Mouse (Mus musculus) olfactory bulb, adult 2 months (tissue): ENCODE measurements around the gene Myl3. TPM values are rescaled to one million over a fixed set of nuclear protein-coding genes. Genes with fewer than 3 reads are reported as not detected.

ENCODE experiments used
- H3K27ac ChIP-seq: fragments of 200-500 bp; 2 replicates; pipeline ENCODE4 v1.5.1; 2012; ENCODE audit warnings: low read depth, low read length; ENCODE audit not compliant: insufficient read depth
- H3K4me1 ChIP-seq: fragments of 200-500 bp; 2 replicates; pipeline ENCODE4 v1.6.1; 2012; ENCODE audit warnings: low read length; ENCODE audit not compliant: control insufficient read depth, insufficient read depth
- H3K4me3 ChIP-seq: fragments of 200-500 bp; 2 replicates; pipeline ENCODE4 v1.5.1; 2012; ENCODE audit warnings: mild to moderate bottlenecking, low read depth, low read length, moderate library complexity; ENCODE audit not compliant: insufficient read depth
- CTCF ChIP-seq: fragments of 200-500 bp; IDR thresholded peaks from 2 replicates; pipeline ENCODE4 v1.5.1; 2012; ENCODE audit warnings: low read depth, mild to moderate bottlenecking, low read length, moderate library complexity; ENCODE audit not compliant: insufficient read depth
- POLR2A ChIP-seq: fragments of 200-500 bp; IDR thresholded peaks from 2 replicates; pipeline ENCODE4 v1.6.1; 2012; ENCODE audit warnings: mild to moderate bottlenecking, low read depth, low read length, moderate library complexity; ENCODE audit not compliant: insufficient read depth
- WGBS: fragments of 180-500 bp; shearing (Covaris S2); methylation state at CpG from one replicate; pipeline ENCODE4 v1.1.7; 2018; 5-methylcytosine and 5-hydroxymethylcytosine counted together
- polyA plus RNA-seq: library from polyadenylated mRNA; stranded (reverse); fragments of >200 nt; gene quantifications from 2 replicates; pipeline ENCODE4 v1.2.4, GENCODE M21; 2012; ENCODE audit warnings: low replicate concordance; ENCODE audit not compliant: missing spikeins, insufficient read depth, insufficient read length

The Myl3 gene
- polyA plus RNA-seq, 1 experiment, result not detected

DNA sequence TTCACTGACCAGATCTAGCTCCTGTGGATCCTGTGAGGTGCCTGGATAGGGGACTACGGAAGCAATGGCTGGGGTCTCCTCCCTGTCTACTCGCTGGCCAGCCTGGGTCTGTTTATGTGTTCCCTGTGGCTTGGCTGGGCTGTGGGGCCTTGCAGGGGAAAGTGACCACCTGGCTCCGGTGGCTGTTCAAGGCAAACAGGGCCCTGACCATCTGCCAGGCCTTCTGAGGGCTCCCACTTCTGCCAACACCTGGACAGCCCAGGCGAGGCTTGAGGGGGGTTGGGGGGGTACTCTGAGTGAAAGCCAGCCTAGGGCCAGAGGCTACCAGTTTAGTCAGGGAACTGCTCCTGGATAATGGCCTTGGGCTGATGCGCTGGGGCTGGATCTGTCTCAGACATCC is 21.7 kb upstream of the Myl3 start:
- no peak for TF ChIP-seq CTCF
- TF ChIP-seq POLR2A, result no peak
- WGBS, result 80% methylated on average over 5 of the region's 5 CpGs
- Histone ChIP-seq H3K27ac (no peak overlapping the region), H3K4me3 (no peak overlapping the region), H3K4me1 (peaks cover under 1% of the 10 kb centered on the region; the same call in 1 of the 2 replicates)

- Histone ChIP-seq H3K4me3 (no peak overlapping the region), H3K27ac (no peak overlapping the region), H3K4me1 (peaks cover 21% of the 10 kb centered on the region)
- 85% methylated on average over 10 of the region's 10 CpGs for WGBS
- TF ChIP-seq CTCF (no peak), POLR2A (no peak)
These were observed 19.6 kb upstream of the Myl3 start for GRCm38 (mm10) chr9:110722060-110722459.

- Histone ChIP-seq H3K4me1 (peaks cover 28% of the 10 kb centered on the region), H3K4me3 (no peak overlapping the region), H3K27ac (no peak overlapping the region)
- WGBS, result 14% methylated on average over 9 of the region's 9 CpGs
- TF ChIP-seq CTCF (no peak), POLR2A (no peak)
These were observed 15.9 kb upstream of the Myl3 start for GRCm38 (mm10) chr9:110725721-110726135.

DNA sequence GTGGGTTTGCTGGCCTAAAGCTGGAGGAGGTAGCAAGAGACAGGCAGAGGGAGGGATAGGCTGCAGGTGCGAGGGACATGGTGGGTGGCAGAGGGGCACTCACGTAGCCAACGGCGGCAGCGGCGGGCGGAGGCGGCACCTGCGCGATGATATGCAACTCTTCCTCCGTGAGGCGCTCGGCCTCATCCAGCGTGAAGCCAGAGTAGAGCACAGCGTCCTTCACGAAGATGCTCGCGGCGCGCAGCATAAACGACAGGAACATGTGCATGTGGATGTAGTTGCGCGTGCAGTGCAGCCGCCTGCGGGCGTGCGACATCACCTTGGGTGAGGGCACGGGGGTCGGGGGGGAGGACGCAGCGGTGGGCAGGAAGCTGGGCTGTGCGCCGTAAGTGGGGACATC is 14.8 kb upstream of the Myl3 start:
- H3K4me3 ChIP-seq, result peak overlapping the region; percentile 28
- WGBS, result 18% methylated on average over 32 of the region's 33 CpGs
- H3K27ac ChIP-seq, result no peak overlapping the region
- TF ChIP-seq CTCF (no peak), POLR2A (no peak)
- H3K4me1 ChIP-seq, result peaks cover 28% of the 10 kb centered on the region

- Histone ChIP-seq H3K27ac (no peak overlapping the region), H3K4me1 (peaks cover 38% of the 10 kb centered on the region), H3K4me3 (no peak overlapping the region)
- TF ChIP-seq CTCF (no peak), POLR2A (no peak)
- whole genome bisulfite sequencing, result 16% methylated on average over 8 of the region's 8 CpGs
These were observed 11.8 kb upstream of the Myl3 start for GRCm38 (mm10) chr9:110729841-110730240.

DNA sequence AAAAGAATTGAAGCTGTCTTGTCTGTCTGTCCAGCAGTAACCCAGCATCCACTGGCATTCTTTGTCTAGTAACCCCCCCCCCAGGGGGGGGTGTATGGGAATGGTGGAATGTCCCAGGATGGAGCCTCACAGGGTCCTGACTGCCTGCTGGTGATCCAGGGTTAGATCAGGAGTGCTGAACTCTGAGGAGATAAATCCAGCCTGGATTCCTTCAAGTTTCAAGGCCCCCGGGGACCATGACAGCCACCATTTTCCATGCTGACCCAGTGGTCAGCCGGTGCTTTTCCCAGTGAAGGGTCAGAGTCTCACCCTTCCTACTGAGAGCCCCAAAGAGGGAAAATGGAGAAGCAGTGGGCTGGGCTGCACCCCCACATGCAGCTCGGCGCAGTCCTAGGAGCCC is 9.8 kb upstream of the Myl3 start:
- H3K27ac ChIP-seq, result no peak overlapping the region
- H3K4me3 ChIP-seq, result no peak overlapping the region
- H3K4me1 ChIP-seq, result peaks cover 20% of the 10 kb centered on the region
- WGBS, result 68% methylated on average over 4 of the region's 4 CpGs
- TF ChIP-seq CTCF (no peak), POLR2A (no peak)

- peaks cover 12% of the 10 kb centered on the region for H3K4me1 ChIP-seq
- 1% methylated on average over 26 of the region's 26 CpGs for WGBS
- H3K4me3 ChIP-seq, result peak overlapping the region; percentile 28
- H3K27ac ChIP-seq, result no peak overlapping the region
- no peak for TF ChIP-seq CTCF
- TF ChIP-seq POLR2A, result no peak
These were observed 9.0 kb upstream of the Myl3 start for GRCm38 (mm10) chr9:110732623-110733022.

DNA sequence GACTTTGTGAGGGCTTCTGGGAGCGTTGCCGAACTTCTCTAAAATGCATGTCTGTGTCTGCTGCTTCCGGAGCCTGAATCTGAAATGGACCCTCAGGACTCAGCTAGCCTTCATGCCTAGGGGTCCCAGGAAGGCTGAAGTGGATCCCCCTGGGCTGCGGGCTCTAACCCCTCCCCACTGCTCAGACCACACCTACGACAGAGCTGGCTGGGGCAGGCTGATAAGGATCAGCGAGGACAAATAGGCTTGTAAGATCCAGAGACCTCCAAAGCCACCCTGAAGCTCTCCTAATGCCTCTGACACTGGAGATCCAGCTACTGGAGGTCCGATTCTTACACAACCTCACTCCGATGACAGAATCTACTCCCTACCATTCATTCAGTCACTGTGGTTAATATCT is 8.6 kb upstream of the Myl3 start:
- Histone ChIP-seq H3K4me3 (peak overlapping the region; percentile 28), H3K4me1 (peaks cover 10% of the 10 kb centered on the region), H3K27ac (no peak overlapping the region)
- 16% methylated on average over 8 of the region's 8 CpGs for WGBS
- no peak for TF ChIP-seq CTCF
- no peak for TF ChIP-seq POLR2A

- WGBS, result 83% methylated on average over 7 of the region's 7 CpGs
- Histone ChIP-seq H3K4me3 (no peak overlapping the region), H3K27ac (no peak overlapping the region), H3K4me1 (peaks cover 10% of the 10 kb centered on the region)
- TF ChIP-seq POLR2A (no peak), CTCF (no peak)
These were observed 7.5 kb upstream of the Myl3 start for GRCm38 (mm10) chr9:110734154-110734553.

GRCm38 (mm10) chr9:110736362-110736761 is 5.3 kb upstream of the Myl3 start:
- Histone ChIP-seq H3K27ac (no peak overlapping the region), H3K4me1 (peaks cover 10% of the 10 kb centered on the region), H3K4me3 (no peak overlapping the region)
- TF ChIP-seq POLR2A, result no peak
- no peak for TF ChIP-seq CTCF
- 57% methylated on average over 9 of the region's 9 CpGs for WGBS
